Mouse (Mus musculus) lung, embryonic 14.5 days (tissue): ENCODE results near the gene Best2. TPM values are rescaled to one million over a fixed set of nuclear protein-coding genes. Genes with fewer than 3 reads are reported as not detected.

ENCODE experiments used
- ATAC-seq: fragments of 200-750 bp; cut with Nextera tagmentation; 2 replicates; pipeline ENCODE4 v1.8.0; 2017; ENCODE audit warnings: mild to moderate bottlenecking, moderate TSS enrichment, moderate library complexity; ENCODE audit not compliant: insufficient read depth
- DNase-seq: peaks from one replicate; pipeline ENCODE4 v3.0.0-alpha.2; 2015
- H3K27ac ChIP-seq: fragments of 300-500 bp; sonication (generic); 2 replicates; pipeline ENCODE4 v1.5.1; 2014; ENCODE audit warnings: low read depth, mild to moderate bottlenecking, moderate library complexity
- H3K27me3 ChIP-seq: fragments of 300-500 bp; sonication (generic); 2 replicates; pipeline ENCODE4 v1.6.1; 2014; ENCODE audit warnings: low read length, control low read depth; ENCODE audit not compliant: insufficient read depth
- H3K36me3 ChIP-seq: fragments of 300-500 bp; sonication (generic); 2 replicates; pipeline ENCODE4 v1.6.1; 2014; ENCODE audit warnings: control low read depth; ENCODE audit not compliant: insufficient read depth
- H3K4me1 ChIP-seq: fragments of 300-500 bp; sonication (generic); 2 replicates; pipeline ENCODE4 v1.6.1; 2014; ENCODE audit warnings: antibody characterized with exemption, control low read depth; ENCODE audit not compliant: insufficient read depth
- H3K4me2 ChIP-seq: fragments of 300-500 bp; sonication (generic); 2 replicates; pipeline ENCODE4 v1.6.1; 2014; ENCODE audit warnings: mild to moderate bottlenecking
- H3K4me3 ChIP-seq: fragments of 300-500 bp; sonication (generic); 2 replicates; pipeline ENCODE4 v1.5.1; 2014; ENCODE audit warnings: low read depth, low read length
- H3K9ac ChIP-seq: fragments of 300-500 bp; sonication (generic); 2 replicates; pipeline ENCODE4 v1.6.1; 2014
- H3K9me3 ChIP-seq: fragments of 300-500 bp; sonication (generic); 2 replicates; pipeline ENCODE4 v1.6.1; 2016; ENCODE audit warnings: low read depth, low read length, control low read depth
- CTCF ChIP-seq: IDR thresholded peaks from 2 replicates; pipeline ENCODE4 v1.5.1; 2016; ENCODE audit warnings: antibody characterized with exemption, low read depth
- WGBS: fragments of 180-500 bp; shearing (Covaris S2); extraction: QIAGEN DNeasy Blood & Tissue Kit; methylation state at CpG from one replicate; pipeline ENCODE4 v1.1.7; 2014; 5-methylcytosine and 5-hydroxymethylcytosine counted together
- polyA plus RNA-seq: library from polyadenylated mRNA; unstranded; fragments of >200 nt; fragmentation: Nextera tagmentation; extraction: Ambion mirVana; gene quantifications from 2 replicates; pipeline ENCODE4 v1.2.1, GENCODE M21; 2014

Gene Best2
- polyA plus RNA-seq = not detected in 2 replicates

GRCm38 (mm10) chr8:85014431-85014830 is at the start of gene Best2:
TSS of gene Best2 (minus strand) at chr8:85014531.
- Histone ChIP-seq H3K9ac (no peak within 1 kb of the TSS), H3K27me3 (peaks cover 37% of the 10 kb centered on the region), H3K4me3 (peak within 1 kb of the TSS; percentile 24), H3K27ac (no peak within 1 kb of the TSS), H3K4me1 (no peaks in the 10 kb centered on the region), H3K4me2 (peak within 1 kb of the TSS; percentile 51), H3K9me3 (no peaks in the 10 kb centered on the region), H3K36me3 (peaks cover 22% of the 10 kb centered on the region)
- TF ChIP-seq CTCF = no peak
- DNase-seq = no peak
- ATAC-seq = no peak
- WGBS = 44% methylated on average over 2 of the region's 2 CpGs

DNA sequence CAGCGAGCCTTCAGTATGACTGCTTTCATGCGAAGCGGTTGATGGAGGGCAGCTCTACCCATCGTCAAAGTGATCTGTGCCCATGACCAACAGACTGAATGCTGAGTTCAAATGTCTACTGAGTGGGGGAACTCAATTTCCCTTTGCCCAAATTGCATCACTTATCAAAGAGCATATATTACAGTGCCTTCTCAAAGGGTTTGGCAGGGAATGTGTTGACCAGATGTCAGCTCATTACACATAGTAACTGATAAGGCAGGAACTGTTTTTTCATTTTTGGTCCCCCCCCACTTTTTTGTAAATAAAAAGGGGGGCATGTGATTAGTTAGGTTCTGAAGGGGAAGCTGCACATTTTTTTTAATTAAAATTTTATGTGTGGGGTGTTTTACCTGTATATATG is 48.3 kb upstream of the Best2 start:
- no peaks in the 10 kb centered on the region for H3K9me3 ChIP-seq
- H3K9ac ChIP-seq = no peak overlapping the region
- no peak overlapping the region for H3K27ac ChIP-seq
- no peaks in the 10 kb centered on the region; the same call in 1 of the 2 replicates for H3K4me1 ChIP-seq
- H3K4me3 ChIP-seq = no peak overlapping the region
- no peak overlapping the region for H3K4me2 ChIP-seq
- no peak for TF ChIP-seq CTCF
- ATAC-seq = no peak
- no peaks in the 10 kb centered on the region for H3K27me3 ChIP-seq
- peaks cover 8% of the 10 kb centered on the region; the same call in 1 of the 2 replicates for H3K36me3 ChIP-seq
- no peak for DNase-seq
- WGBS = 93% methylated on average over 4 of the region's 4 CpGs

- H3K27ac ChIP-seq = no peak within 1 kb of the TSS
Measured at GRCm38 (mm10) chr8:85059879-85060616, 45.7 kb upstream of the Best2 start, which contains the start of gene Fbxw9. TSS of gene Fbxw9 (plus strand) at chr8:85060055.

GRCm38 (mm10) chr8:85057367-85057766 is 43.0 kb upstream of the Best2 start:
- DNase-seq = no peak
- no peaks in the 10 kb centered on the region; the same call in 1 of the 2 replicates for H3K4me1 ChIP-seq

More at GRCm38 (mm10) chr8:85059879-85060616, 45.7 kb upstream of the Best2 start, which contains the start of gene Fbxw9:
- Histone ChIP-seq H3K27me3 (no peaks in the 10 kb centered on the region), H3K4me3 (peak within 1 kb of the TSS; percentile 77), H3K9me3 (no peaks in the 10 kb centered on the region), H3K36me3 (peaks cover 27% of the 10 kb centered on the region), H3K4me2 (peak within 1 kb of the TSS; percentile 96), H3K4me1 (no peaks in the 10 kb centered on the region; the same call in 1 of the 2 replicates), H3K9ac (peak within 1 kb of the TSS; percentile 68)
- ATAC-seq = peak; percentile 92
- under 1% methylated on average over 52 of the region's 53 CpGs for WGBS
- peak; percentile 97 for DNase-seq
- no peak for TF ChIP-seq CTCF

DNA sequence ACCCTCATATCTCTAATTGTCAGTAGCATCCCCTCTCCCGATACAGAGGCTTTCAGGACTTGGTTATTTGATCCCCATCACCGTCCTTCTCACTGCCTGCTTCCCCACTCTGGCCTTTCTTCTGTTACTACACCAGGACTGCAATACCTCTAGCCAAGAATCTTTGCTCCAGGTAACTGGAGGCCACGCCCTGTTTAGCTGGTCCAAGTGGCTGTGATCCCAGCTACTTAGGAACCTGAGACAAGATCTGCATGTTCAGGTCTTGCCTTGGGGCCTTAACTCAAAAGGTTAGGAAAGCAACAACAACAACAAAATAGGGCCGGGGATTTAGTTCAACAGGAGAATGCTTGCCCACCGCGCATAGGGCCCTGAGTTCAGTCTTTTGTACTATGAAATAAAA is 29.3 kb upstream of the Best2 start:
- Histone ChIP-seq H3K9me3 (no peaks in the 10 kb centered on the region), H3K27me3 (no peaks in the 10 kb centered on the region), H3K27ac (no peak overlapping the region), H3K4me3 (no peak overlapping the region), H3K9ac (no peak overlapping the region), H3K36me3 (peaks cover 91% of the 10 kb centered on the region), H3K4me2 (no peak overlapping the region), H3K4me1 (0 out of 2 replicates have a peak, but pooled peaks cover 3% of the 10 kb centered on the region)
- no peak for ATAC-seq
- DNase-seq = no peak
- TF ChIP-seq CTCF = no peak
- 89% methylated on average over 6 of the region's 6 CpGs for WGBS

More at GRCm38 (mm10) chr8:85057367-85057766, 43.0 kb upstream of the Best2 start:
- no peak overlapping the region for H3K4me2 ChIP-seq
- no peak for TF ChIP-seq CTCF
- no peak overlapping the region for H3K9ac ChIP-seq
- no peak overlapping the region for H3K4me3 ChIP-seq
- H3K27me3 ChIP-seq = no peaks in the 10 kb centered on the region
- no peak for ATAC-seq
- no peak overlapping the region for H3K27ac ChIP-seq
- peaks cover 54% of the 10 kb centered on the region for H3K36me3 ChIP-seq
- 82% methylated on average over 7 of the region's 7 CpGs for WGBS
- no peaks in the 10 kb centered on the region for H3K9me3 ChIP-seq

DNA sequence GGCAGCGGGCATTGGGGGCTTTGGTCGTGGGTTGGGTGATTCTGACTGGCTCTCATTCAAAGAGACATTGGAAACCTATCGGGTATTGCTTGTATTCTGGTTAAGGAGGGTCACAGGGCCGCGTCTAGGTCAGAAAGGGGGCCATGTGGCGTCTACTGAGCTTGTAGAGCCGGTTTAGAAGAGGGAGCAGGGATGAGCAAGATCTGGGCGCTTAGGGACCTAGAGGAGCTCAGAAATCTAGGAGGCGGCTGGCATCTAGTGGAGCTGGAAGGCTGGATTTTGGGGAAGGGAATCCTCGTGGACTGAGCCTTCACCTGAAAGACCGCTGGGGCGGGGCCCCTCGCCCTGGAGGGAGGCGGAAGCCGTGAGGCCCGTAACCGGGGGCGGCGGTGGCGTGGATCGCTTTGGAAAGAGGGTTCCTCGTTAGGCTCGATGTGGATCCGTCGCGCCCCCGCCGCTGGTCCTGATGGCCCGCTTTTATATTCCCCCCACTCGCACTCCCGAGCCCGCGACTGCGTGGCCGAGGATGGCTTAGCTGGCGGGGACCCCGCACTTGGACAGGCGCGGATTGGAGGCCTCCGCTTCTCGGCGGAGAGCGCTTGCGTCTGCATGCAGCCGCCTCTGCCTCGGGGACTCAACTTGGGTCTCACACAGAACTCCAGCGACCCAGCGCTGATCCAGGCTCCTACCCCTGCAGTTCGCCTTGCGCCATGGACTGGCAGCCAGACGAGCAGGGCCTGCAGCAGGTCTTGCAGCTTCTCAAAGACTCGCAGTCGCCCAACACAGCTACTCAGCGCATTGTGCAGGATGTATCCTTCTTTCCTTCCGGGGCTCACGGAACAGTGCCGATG is 23.6 kb upstream of the Best2 start:
- no peak for TF ChIP-seq CTCF
- peaks cover 44% of the 10 kb centered on the region for H3K36me3 ChIP-seq

More for the DNA sequence above, 23.6 kb upstream of the Best2 start:
- Histone ChIP-seq H3K4me2 (peak overlapping the region; percentile 93), H3K27ac (peak overlapping the region; percentile 100), H3K9me3 (no peaks in the 10 kb centered on the region), H3K4me1 (0 out of 2 replicates have a peak, but pooled peaks cover 16% of the 10 kb centered on the region), H3K27me3 (no peaks in the 10 kb centered on the region), H3K4me3 (peak overlapping the region; percentile 83), H3K9ac (peak overlapping the region; percentile 90)
- WGBS = under 1% methylated on average over 57 of the region's 57 CpGs
- ATAC-seq (peak; percentile 5), DNase-seq (peak; percentile 63)
